Mouse (Mus musculus): ENCODE results near the gene Fuca1. TPM values are rescaled to one million over a fixed set of nuclear protein-coding genes. Genes with fewer than 3 reads are reported as not detected.

The Fuca1 gene
- polyA plus RNA-seq, 1 experiment: not detected

- 4% methylated on average over 23 of the region's 23 CpGs for WGBS
- no peak for TF ChIP-seq POLR2A (IDR thresholded peaks at IDR 0.05; ENCODE audit: insufficient read depth, low read depth, low read length)
- no peak for TF ChIP-seq CTCF (IDR thresholded peaks at IDR 0.05; ENCODE audit: insufficient read depth, low read depth, low read length)
- H3K27ac ChIP-seq (ENCODE audit: insufficient read depth, low read depth, low read length): 0 out of 2 replicates have a peak overlapping the region, but pooled peaks have one; percentile 29
- H3K4me1 ChIP-seq (ENCODE audit: control insufficient read depth, insufficient read depth, low read length): peaks cover 5% of the 10 kb centered on the region
- H3K4me3 ChIP-seq (ENCODE audit: insufficient read depth, low read depth, low read length): peak overlapping the region; percentile 87
Observed at GRCm38 (mm10) chr4:135986301-135986942, 65.9 kb downstream of the Fuca1 start.

- Histone ChIP-seq H3K27ac (ENCODE audit: insufficient read depth, low read depth, low read length) (peak within 1 kb of the TSS; percentile 89), H3K4me3 (ENCODE audit: insufficient read depth, low read depth, low read length) (peak within 1 kb of the TSS; percentile 87), H3K4me1 (ENCODE audit: control insufficient read depth, insufficient read depth, low read length) (peaks cover 5% of the 10 kb centered on the region)
- WGBS: under 1% methylated on average over 80 of the region's 81 CpGs
- no peak for TF ChIP-seq CTCF (IDR thresholded peaks at IDR 0.05; ENCODE audit: insufficient read depth, low read depth, low read length)
- peak; percentile 95 for TF ChIP-seq POLR2A (IDR thresholded peaks at IDR 0.05; ENCODE audit: insufficient read depth, low read depth, low read length)
Observed at GRCm38 (mm10) chr4:135986943-135987710, 66.6 kb downstream of the Fuca1 start, which contains the start of gene Pithd1. Gene Pithd1 (minus strand): TSS chr4:135987264.

GRCm38 (mm10) chr4:135987714-135988113, 67.2 kb downstream of the Fuca1 start:
- Histone ChIP-seq H3K27ac (ENCODE audit: insufficient read depth, low read depth, low read length) (no peak overlapping the region), H3K4me3 (ENCODE audit: insufficient read depth, low read depth, low read length) (no peak overlapping the region; the same call in 1 of the 2 replicates), H3K4me1 (ENCODE audit: control insufficient read depth, insufficient read depth, low read length) (peaks cover 5% of the 10 kb centered on the region)
- 70% methylated on average over 9 of the region's 9 CpGs for WGBS
- no peak for TF ChIP-seq CTCF (IDR thresholded peaks at IDR 0.05; ENCODE audit: insufficient read depth, low read depth, low read length)
- no peak for TF ChIP-seq POLR2A (IDR thresholded peaks at IDR 0.05; ENCODE audit: insufficient read depth, low read depth, low read length)

Other genes starting within 250 kb of the Fuca1 start
- not detected in 2 replicates for gene Ifnlr1, start 234.4 kb upstream of the Fuca1 start, polyA plus RNA-seq (2012; ENCODE audit: insufficient read depth, insufficient read length, low replicate concordance, missing spikeins)
- not detected in 2 replicates for gene Il22ra1, start 192.6 kb upstream of the Fuca1 start, polyA plus RNA-seq (2012; ENCODE audit: insufficient read depth, insufficient read length, low replicate concordance, missing spikeins)
- not detected in 2 replicates for gene Myom3, start 161.0 kb upstream of the Fuca1 start, polyA plus RNA-seq (2012; ENCODE audit: insufficient read depth, insufficient read length, low replicate concordance, missing spikeins)
- not detected in 2 replicates for gene Srsf10, start 65.0 kb upstream of the Fuca1 start, polyA plus RNA-seq (2012; ENCODE audit: insufficient read depth, insufficient read length, low replicate concordance, missing spikeins)
- gene Pnrc2, start 46.9 kb upstream of the Fuca1 start, polyA plus RNA-seq (2012; ENCODE audit: insufficient read depth, insufficient read length, low replicate concordance, missing spikeins): not detected in 2 replicates
- gene Cnr2, start 25.3 kb upstream of the Fuca1 start, polyA plus RNA-seq (2012; ENCODE audit: insufficient read depth, insufficient read length, low replicate concordance, missing spikeins): not detected in 2 replicates
- not detected in 2 replicates for gene Hmgcl, start 25.7 kb downstream of the Fuca1 start, polyA plus RNA-seq (2012; ENCODE audit: insufficient read depth, insufficient read length, low replicate concordance, missing spikeins)
- not detected in 2 replicates for gene Gale, start 43.0 kb downstream of the Fuca1 start, polyA plus RNA-seq (2012; ENCODE audit: insufficient read depth, insufficient read length, low replicate concordance, missing spikeins)
- gene Lypla2, start 51.9 kb downstream of the Fuca1 start, polyA plus RNA-seq (2012; ENCODE audit: insufficient read depth, insufficient read length, low replicate concordance, missing spikeins): not detected in 2 replicates
- gene Pithd1, start 66.5 kb downstream of the Fuca1 start, polyA plus RNA-seq (2012; ENCODE audit: insufficient read depth, insufficient read length, low replicate concordance, missing spikeins): 351 TPM in 1 of 2 replicates, not detected in the other
- gene Eloa, start 101.0 kb downstream of the Fuca1 start, polyA plus RNA-seq (2012; ENCODE audit: insufficient read depth, insufficient read length, low replicate concordance, missing spikeins): not detected in 2 replicates
- gene Rpl11, start 132.7 kb downstream of the Fuca1 start, polyA plus RNA-seq (2012; ENCODE audit: insufficient read depth, insufficient read length, low replicate concordance, missing spikeins): not detected in 2 replicates
- not detected in 2 replicates for gene Id3, start 222.8 kb downstream of the Fuca1 start, polyA plus RNA-seq (2012; ENCODE audit: insufficient read depth, insufficient read length, low replicate concordance, missing spikeins)